Mouse (Mus musculus): ENCODE data around the gene Ccdc71. TPM values are rescaled to one million over a fixed set of nuclear protein-coding genes. Genes with fewer than 3 reads are reported as not detected.

The Ccdc71 gene
- total and polyA plus RNA-seq, 3 experiments, result 22.3 to 52.4 (median 25.6) TPM

DNA sequence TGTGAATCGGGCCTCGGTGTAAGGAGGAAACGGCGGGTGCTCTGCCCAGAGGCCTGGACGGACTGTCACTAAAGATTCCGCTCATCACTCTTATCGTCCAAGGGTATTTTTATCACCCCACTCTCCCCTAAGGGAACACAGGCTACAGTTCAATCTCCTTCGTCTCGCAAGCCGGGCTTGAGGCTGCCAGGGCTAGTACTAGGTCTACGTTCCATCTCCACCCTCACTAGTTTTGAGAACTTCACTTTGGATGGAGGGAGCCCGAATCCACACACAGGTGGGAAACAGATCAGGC lies 30.9 kb downstream of the Ccdc71 start:
- H3K36me3 ChIP-seq (replicated peaks), result peaks cover 45% of the 10 kb centered on the region
- peaks cover 19% of the 10 kb centered on the region for H3K27me3 ChIP-seq (ENCODE audit: insufficient read depth, low read length)
- TF ChIP-seq TAL1 (conservative IDR thresholded peaks at IDR 0.05; ENCODE audit: low read depth, low read length) (no peak), GATA2 (IDR thresholded peaks at IDR 0.05; ENCODE audit: borderline replicate concordance, low read depth, low read length) (no peak), GATA1 (IDR thresholded peaks at IDR 0.05; ENCODE audit: borderline replicate concordance, low read length) (no peak), CTCF (IDR thresholded peaks at IDR 0.05; ENCODE audit: low read depth, low read length) (no peak), POLR2AphosphoS5 (IDR thresholded peaks at IDR 0.05; ENCODE audit: insufficient replicate concordance, low read depth, low read length) (no peak)
- no peak for ATAC-seq (ENCODE audit: extremely low read depth, insufficient number of reproducible peaks, low FRiP score, poor library complexity, severe bottlenecking)
- peaks cover 46% of the 10 kb centered on the region for H3K4me1 ChIP-seq (ENCODE audit: insufficient read depth, low read depth, low read length)
- peak; percentile 21 for DNase-seq (ENCODE audit: low spot score)
- H3K4me3 ChIP-seq (ENCODE audit: low read depth, low read length), result peak overlapping the region; percentile 91
- H3K9me3 ChIP-seq (replicated peaks), result no peaks in the 10 kb centered on the region

DNA sequence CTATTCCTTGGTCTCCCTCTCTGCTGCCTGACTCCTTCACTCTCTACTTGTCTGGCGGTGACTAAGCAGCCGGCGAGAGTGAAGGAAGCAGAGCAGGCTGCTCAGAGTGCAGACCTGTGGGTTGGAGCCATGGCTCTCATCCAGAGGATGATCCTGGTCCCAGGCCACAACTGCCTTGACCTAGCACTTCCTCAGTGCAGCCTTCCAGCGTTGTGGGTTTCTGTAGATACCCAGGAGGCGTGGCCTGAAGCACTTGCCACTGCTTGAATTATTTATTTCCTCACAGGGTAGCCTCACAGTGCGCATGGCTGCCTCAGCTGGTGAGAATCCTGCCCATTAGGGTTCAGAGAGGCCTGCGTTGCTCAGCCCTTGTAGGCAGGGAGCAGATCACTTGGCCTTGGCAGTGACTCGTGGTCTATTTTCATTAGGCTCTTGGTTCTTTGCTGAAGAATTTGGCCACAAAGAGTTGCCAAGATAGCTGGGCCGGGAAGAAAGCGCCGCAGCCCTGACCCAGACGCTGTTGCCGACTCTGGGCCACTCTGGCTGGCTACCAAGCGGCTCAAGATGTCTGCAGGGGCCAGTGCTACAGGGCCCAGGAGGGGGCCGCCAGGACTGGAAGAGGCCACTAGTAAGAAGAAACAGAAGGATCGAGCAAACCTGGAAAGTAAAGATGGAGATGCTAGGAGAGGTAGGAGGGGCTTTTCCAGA lies 31.9 kb downstream of the Ccdc71 start:
- ATAC-seq (ENCODE audit: extremely low read depth, insufficient number of reproducible peaks, low FRiP score, poor library complexity, severe bottlenecking) (no peak), DNase-seq (ENCODE audit: low spot score) (peak; percentile 67)
- peaks cover 54% of the 10 kb centered on the region for H3K36me3 ChIP-seq (replicated peaks)
- H3K4me1 ChIP-seq (ENCODE audit: insufficient read depth, low read depth, low read length), result peaks cover 46% of the 10 kb centered on the region
- peaks cover 10% of the 10 kb centered on the region for H3K27me3 ChIP-seq (ENCODE audit: insufficient read depth, low read length)
- TF ChIP-seq TAL1 (conservative IDR thresholded peaks at IDR 0.05; ENCODE audit: low read depth, low read length), result no peak
- TF ChIP-seq GATA1 (IDR thresholded peaks at IDR 0.05; ENCODE audit: borderline replicate concordance, low read length), result no peak
- no peak for TF ChIP-seq CTCF (IDR thresholded peaks at IDR 0.05; ENCODE audit: low read depth, low read length)
- no peak for TF ChIP-seq POLR2AphosphoS5 (IDR thresholded peaks at IDR 0.05; ENCODE audit: insufficient replicate concordance, low read depth, low read length)
- no peak for TF ChIP-seq GATA2 (IDR thresholded peaks at IDR 0.05; ENCODE audit: borderline replicate concordance, low read depth, low read length)
- no peaks in the 10 kb centered on the region for H3K9me3 ChIP-seq (replicated peaks)
- peak overlapping the region; percentile 91 for H3K4me3 ChIP-seq (ENCODE audit: low read depth, low read length)

DNA sequence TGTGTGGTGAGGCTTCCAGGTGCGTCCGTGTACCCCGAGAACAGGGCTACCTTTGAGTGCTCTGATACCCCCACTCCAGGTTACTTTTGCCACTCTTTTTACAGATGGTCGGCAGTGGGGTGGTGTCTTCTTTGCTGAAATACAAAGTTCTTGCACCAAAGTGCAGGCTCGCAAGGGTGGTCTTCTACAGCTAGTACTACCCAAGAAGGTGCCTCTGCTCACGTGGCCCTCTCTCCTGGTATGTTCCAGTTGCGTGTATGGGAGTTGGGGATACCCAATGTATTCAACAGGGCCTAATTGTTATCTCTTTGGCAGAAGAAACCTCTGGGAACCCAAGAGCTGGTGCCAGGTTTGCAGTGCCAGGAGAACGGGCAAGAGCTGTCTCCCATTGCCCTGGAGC lies 32.9 kb downstream of the Ccdc71 start:
- Histone ChIP-seq H3K4me1 (ENCODE audit: insufficient read depth, low read depth, low read length) (peaks cover 50% of the 10 kb centered on the region), H3K4me3 (ENCODE audit: low read depth, low read length) (no peak overlapping the region), H3K36me3 (replicated peaks) (peaks cover 64% of the 10 kb centered on the region), H3K27me3 (ENCODE audit: insufficient read depth, low read length) (no peaks in the 10 kb centered on the region), H3K9me3 (replicated peaks) (no peaks in the 10 kb centered on the region)
- DNase-seq (ENCODE audit: low spot score) (no peak), ATAC-seq (ENCODE audit: extremely low read depth, insufficient number of reproducible peaks, low FRiP score, poor library complexity, severe bottlenecking) (no peak)
- TF ChIP-seq CTCF (IDR thresholded peaks at IDR 0.05; ENCODE audit: low read depth, low read length) (no peak), POLR2AphosphoS5 (IDR thresholded peaks at IDR 0.05; ENCODE audit: insufficient replicate concordance, low read depth, low read length) (no peak), GATA2 (IDR thresholded peaks at IDR 0.05; ENCODE audit: borderline replicate concordance, low read depth, low read length) (no peak), GATA1 (IDR thresholded peaks at IDR 0.05; ENCODE audit: borderline replicate concordance, low read length) (no peak), TAL1 (conservative IDR thresholded peaks at IDR 0.05; ENCODE audit: low read depth, low read length) (no peak)

DNA sequence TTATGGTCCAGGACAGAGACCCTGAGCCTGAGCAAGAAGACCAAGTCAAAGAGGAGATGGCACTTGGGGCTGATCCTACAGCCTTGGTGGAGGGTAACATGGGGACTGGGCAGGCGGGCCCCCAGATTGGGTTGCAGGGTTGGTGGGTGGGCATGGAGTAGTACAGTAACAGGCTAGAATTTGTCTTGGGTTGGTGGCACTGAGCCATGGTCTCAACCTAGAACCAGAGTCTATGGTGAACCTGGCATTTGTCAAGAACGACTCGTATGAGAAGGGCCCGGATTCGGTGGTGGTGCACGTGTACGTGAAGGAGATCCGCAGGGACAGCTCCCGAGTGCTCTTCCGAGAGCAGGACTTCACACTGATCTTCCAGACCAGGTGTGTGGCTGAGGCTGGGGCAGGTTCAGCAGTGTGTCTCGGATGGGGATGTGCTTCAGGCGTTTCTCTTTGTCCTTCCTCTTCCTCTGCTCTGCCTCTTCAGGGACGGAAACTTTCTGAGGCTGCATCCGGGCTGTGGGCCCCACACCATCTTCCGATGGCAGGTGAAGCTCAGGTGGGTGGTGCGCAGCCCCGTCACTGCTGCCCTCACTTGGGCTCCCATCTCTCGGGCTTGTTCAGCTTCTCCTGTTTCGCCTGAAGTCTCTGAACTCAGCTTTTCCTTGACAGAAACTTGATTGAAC lies 34.0 kb downstream of the Ccdc71 start:
- H3K36me3 ChIP-seq (replicated peaks), result peaks cover 75% of the 10 kb centered on the region
- H3K4me3 ChIP-seq (ENCODE audit: low read depth, low read length), result no peak overlapping the region
- DNase-seq (ENCODE audit: low spot score) (no peak), ATAC-seq (ENCODE audit: extremely low read depth, insufficient number of reproducible peaks, low FRiP score, poor library complexity, severe bottlenecking) (no peak)
- no peak for TF ChIP-seq TAL1 (conservative IDR thresholded peaks at IDR 0.05; ENCODE audit: low read depth, low read length)
- TF ChIP-seq GATA1 (IDR thresholded peaks at IDR 0.05; ENCODE audit: borderline replicate concordance, low read length), result no peak
- H3K4me1 ChIP-seq (ENCODE audit: insufficient read depth, low read depth, low read length), result peaks cover 51% of the 10 kb centered on the region
- no peaks in the 10 kb centered on the region for H3K9me3 ChIP-seq (replicated peaks)
- H3K27me3 ChIP-seq (ENCODE audit: insufficient read depth, low read length), result no peaks in the 10 kb centered on the region

DNA sequence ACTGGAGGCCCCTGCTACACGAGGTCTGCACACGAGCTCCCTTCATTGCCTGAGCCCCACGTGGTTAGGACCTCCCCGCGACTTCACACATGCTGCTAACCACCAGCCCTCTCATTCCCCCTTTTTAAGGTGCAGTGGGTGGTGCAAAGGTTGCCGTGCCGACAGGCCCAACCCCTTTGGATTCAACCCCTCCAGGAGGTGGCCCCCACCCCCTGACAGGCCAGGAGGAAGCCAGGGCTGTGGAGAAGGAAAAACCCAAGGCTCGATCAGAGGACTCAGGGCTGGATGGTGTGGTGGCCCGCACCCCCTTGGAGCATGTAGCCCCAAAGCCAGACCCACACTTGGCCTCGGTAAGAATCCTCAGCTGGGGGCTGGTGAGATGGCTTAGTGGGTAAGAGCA lies 34.6 kb downstream of the Ccdc71 start:
- DNase-seq (ENCODE audit: low spot score), result no peak
- no peaks in the 10 kb centered on the region for H3K27me3 ChIP-seq (ENCODE audit: insufficient read depth, low read length)
- H3K4me1 ChIP-seq (ENCODE audit: insufficient read depth, low read depth, low read length), result peaks cover 50% of the 10 kb centered on the region
- no peaks in the 10 kb centered on the region for H3K9me3 ChIP-seq (replicated peaks)
- H3K4me3 ChIP-seq (ENCODE audit: low read depth, low read length), result no peak overlapping the region
- no peak for ATAC-seq (ENCODE audit: extremely low read depth, insufficient number of reproducible peaks, low FRiP score, poor library complexity, severe bottlenecking)
- TF ChIP-seq POLR2AphosphoS5 (IDR thresholded peaks at IDR 0.05; ENCODE audit: insufficient replicate concordance, low read depth, low read length), result no peak
- H3K36me3 ChIP-seq (replicated peaks), result peaks cover 81% of the 10 kb centered on the region

DNA sequence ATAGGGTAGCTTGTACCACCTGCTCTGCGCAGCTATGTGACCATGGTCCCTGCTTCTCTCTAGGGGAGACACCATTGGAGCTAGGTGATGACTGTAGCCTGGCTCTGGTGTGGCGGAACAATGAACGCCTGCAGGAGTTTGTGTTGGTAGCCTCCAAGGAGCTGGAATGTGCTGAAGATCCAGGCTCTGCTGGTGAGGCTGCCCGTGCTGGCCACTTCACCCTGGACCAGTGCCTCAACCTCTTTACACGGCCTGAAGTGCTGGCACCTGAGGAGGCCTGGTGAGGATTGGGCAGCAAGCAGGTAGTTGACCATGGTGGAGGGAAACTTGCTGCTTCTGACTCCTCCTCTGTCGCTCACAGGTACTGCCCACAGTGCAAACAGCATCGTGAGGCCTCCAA lies 38.9 kb downstream of the Ccdc71 start:
- Histone ChIP-seq H3K9me3 (replicated peaks) (no peaks in the 10 kb centered on the region), H3K36me3 (replicated peaks) (peaks cover 96% of the 10 kb centered on the region), H3K4me3 (ENCODE audit: low read depth, low read length) (no peak overlapping the region), H3K4me1 (ENCODE audit: insufficient read depth, low read depth, low read length) (peaks cover 31% of the 10 kb centered on the region), H3K27me3 (ENCODE audit: insufficient read depth, low read length) (no peaks in the 10 kb centered on the region)
- TF ChIP-seq GATA2 (IDR thresholded peaks at IDR 0.05; ENCODE audit: borderline replicate concordance, low read depth, low read length) (no peak), POLR2AphosphoS5 (IDR thresholded peaks at IDR 0.05; ENCODE audit: insufficient replicate concordance, low read depth, low read length) (no peak), TAL1 (conservative IDR thresholded peaks at IDR 0.05; ENCODE audit: low read depth, low read length) (no peak), CTCF (IDR thresholded peaks at IDR 0.05; ENCODE audit: low read depth, low read length) (no peak), GATA1 (IDR thresholded peaks at IDR 0.05; ENCODE audit: borderline replicate concordance, low read length) (no peak)
- no peak for DNase-seq (ENCODE audit: low spot score)
- no peak for ATAC-seq (ENCODE audit: extremely low read depth, insufficient number of reproducible peaks, low FRiP score, poor library complexity, severe bottlenecking)

Data from G1E (cell line).